Mouse (Mus musculus) E14TG2a.4 (cell line): ENCODE results near the gene Agrn.

ENCODE experiments used
- CTCF ChIP-seq: conservative IDR thresholded peaks from 2 replicates; pipeline ENCODE4 v1.5.1; 2014; ENCODE audit warnings: low read length
- NANOG ChIP-seq: IDR thresholded peaks from 2 replicates; pipeline ENCODE4 v1.6.1; 2014; ENCODE audit warnings: borderline replicate concordance, low read length, mixed read lengths
- POU5F1 ChIP-seq: IDR thresholded peaks from 2 replicates; pipeline ENCODE4 v1.6.1; 2014; ENCODE audit warnings: low read length, borderline replicate concordance

GRCm38 (mm10) chr4:156168611-156169010 lies 28.7 kb downstream of the Agrn start:
- TF ChIP-seq CTCF (no peak), POU5F1 (no peak), NANOG (no peak)
